ENCODE assay signal across 9 mouse cellular contexts in genomic region chr5:81329571-81329971, GRCm38 (mm10).
A peak's percentile ranks its signal among the peaks of the same experiment; 100 is the strongest.
DNase-seq lines count a peak whose midpoint lies in the region; ATAC-seq and TF ChIP-seq lines count a peak whose summit lies in the region.
"Had no signal": no experiment of that assay in that cellular context is flagged by ENCODE, and none has a peak within 500 bp of the region (broad histone marks: within the 10 kb centered on the region; RNA-seq: fewer than 3 reads in every experiment).

No protein-coding gene starts in this region.

- TF ChIP-seq EP300 in heart, postnatal 0 days (IDR thresholded peaks at IDR 0.05; ENCODE audit: low read depth), result no peak

- H3K4me3 ChIP-seq in heart, postnatal 0 days (ENCODE audit: low read depth, low read length), result no peak overlapping the region
- H3K4me3 ChIP-seq in ES-E14 (ENCODE audit: insufficient read depth in 1 of 2, low read depth in 1 of 2, low read length in 2 of 2, poor library complexity in 1 of 2, severe bottlenecking in 1 of 2), result peak overlapping the region; percentile 17 to 56; a peak in 2 of 4 replicates
- H3K4me3 ChIP-seq in forebrain, embryonic 10.5 days, result peak overlapping the region; percentile 22
- H3K4me3 ChIP-seq in midbrain, embryonic 12.5 days, result no peak overlapping the region
- no peak overlapping the region for H3K4me3 ChIP-seq in thymus, adult 2 months (ENCODE audit: control insufficient read depth, insufficient read depth, low read length)

- peak; percentile 18; the same call in 1 of the 2 replicates for TF ChIP-seq CTCF in heart, postnatal 0 days (IDR thresholded peaks at IDR 0.05; ENCODE audit: low read depth)
- TF ChIP-seq CTCF in thymus, adult 2 months (IDR thresholded peaks at IDR 0.05; ENCODE audit: borderline replicate concordance, control insufficient read depth, extremely low read depth, insufficient read depth, low read length, poor library complexity), result no peak

- in situ Hi-C loops in ES-E14 (cut with MboI; ENCODE audit: low sequenced_read_pairs in 2 of 2, unreplicated experiment in 2 of 2), result no loop called here

- 17% methylated on average over 18 of the region's 18 CpGs for WGBS in heart, postnatal 0 days
- WGBS in forebrain, embryonic 10.5 days, result 16% methylated on average over 18 of the region's 18 CpGs
- WGBS in midbrain, embryonic 12.5 days, result 12% methylated on average over 18 of the region's 18 CpGs
- 47% methylated on average over 18 of the region's 18 CpGs for WGBS in thymus, adult 2 months

- H3K36me3 ChIP-seq in heart, postnatal 0 days (replicated peaks; ENCODE audit: control insufficient read depth, insufficient read depth, low read length), result no peaks in the 10 kb centered on the region
- H3K36me3 ChIP-seq in ES-E14 (ENCODE audit: control insufficient read depth, insufficient read depth, low read length, poor library complexity, severe bottlenecking), result no peaks in the 10 kb centered on the region
- no peaks in the 10 kb centered on the region for H3K36me3 ChIP-seq in forebrain, embryonic 10.5 days (replicated peaks)
- H3K36me3 ChIP-seq in midbrain, embryonic 12.5 days, result no peaks in the 10 kb centered on the region
- no peaks in the 10 kb centered on the region for H3K36me3 ChIP-seq in thymus, adult 2 months (ENCODE audit: control insufficient read depth, insufficient read depth, low read length)

- TF ChIP-seq POLR2A in thymus, adult 2 months (IDR thresholded peaks at IDR 0.05; ENCODE audit: control insufficient read depth, extremely low read depth, insufficient read depth, low read length, poor library complexity), result no peak

- H3K9ac ChIP-seq in heart, postnatal 0 days (replicated peaks; ENCODE audit: low read depth, low read length), result no peak overlapping the region
- H3K9ac ChIP-seq in ES-E14 (ENCODE audit: insufficient read depth, low read depth, low read length, poor library complexity, severe bottlenecking), result peak overlapping the region; percentile 68; the same call in 1 of the 2 replicates
- no peak overlapping the region for H3K9ac ChIP-seq in midbrain, embryonic 12.5 days (replicated peaks)
- H3K9ac ChIP-seq: liver, embryonic 14.5 days had no signal

- H3K4me1 ChIP-seq in heart, postnatal 0 days (ENCODE audit: control insufficient read depth, insufficient read depth), result no peaks in the 10 kb centered on the region
- H3K4me1 ChIP-seq in ES-E14 (ENCODE audit: control insufficient read depth in 2 of 2, insufficient read depth in 2 of 2, low read length in 2 of 2, poor library complexity in 1 of 2), result no peaks in the 10 kb centered on the region
- H3K4me1 ChIP-seq in forebrain, embryonic 10.5 days, result peaks cover 5% of the 10 kb centered on the region
- peaks cover 4% of the 10 kb centered on the region; the same call in 1 of the 2 replicates for H3K4me1 ChIP-seq in midbrain, embryonic 12.5 days
- no peaks in the 10 kb centered on the region for H3K4me1 ChIP-seq in thymus, adult 2 months (replicated peaks; ENCODE audit: control insufficient read depth, insufficient read depth, low read length)

- no peak overlapping the region for H3K27ac ChIP-seq in heart, postnatal 0 days (ENCODE audit: low read depth)
- H3K27ac ChIP-seq in ES-E14 (ENCODE audit: insufficient read depth, low read depth, low read length, poor library complexity, severe bottlenecking), result no peak overlapping the region
- H3K27ac ChIP-seq in forebrain, embryonic 10.5 days, result no peak overlapping the region
- H3K27ac ChIP-seq in midbrain, embryonic 12.5 days (replicated peaks), result no peak overlapping the region
- no peak overlapping the region for H3K27ac ChIP-seq in thymus, adult 2 months (ENCODE audit: control insufficient read depth, insufficient read depth, low read length)
- H3K27ac ChIP-seq: liver, embryonic 14.5 days had no signal

- intact Hi-C loops in heart, postnatal 10 days (cut with DNase I), result no loop called here

- H3K27me3 ChIP-seq in heart, postnatal 0 days (ENCODE audit: control insufficient read depth, insufficient read depth, low read length), result no peaks in the 10 kb centered on the region
- H3K27me3 ChIP-seq in forebrain, embryonic 10.5 days (ENCODE audit: poor library complexity, severe bottlenecking), result peaks cover 34% of the 10 kb centered on the region
- H3K27me3 ChIP-seq in midbrain, embryonic 12.5 days, result no peaks in the 10 kb centered on the region
- H3K27me3 ChIP-seq in thymus, adult 2 months (ENCODE audit: control insufficient read depth, insufficient read depth, low read length), result no peaks in the 10 kb centered on the region

- peak overlapping the region; percentile 33 for H3K4me2 ChIP-seq in heart, postnatal 0 days (ENCODE audit: low read depth, low read length)
- peak overlapping the region; percentile 29 for H3K4me2 ChIP-seq in midbrain, embryonic 12.5 days (replicated peaks)

- DNase-seq in heart, postnatal 0 days (ENCODE audit: low spot score), result no peak
- DNase-seq in heart, postnatal 10 days, result no peak
- peak; percentile 6 for DNase-seq in ES-E14 (ENCODE audit: low read depth, low spot score)
- no peak for DNase-seq in forebrain, embryonic 10.5 days (ENCODE audit: extremely low spot score, low spot score)
- no peak for DNase-seq in left cerebral cortex, adult 9 months (ENCODE audit: low spot score in 2 of 2)
- no peak for DNase-seq in thymus, adult 2 months
- DNase-seq in cerebellum, adult 9-10 months, result no peak

- H3K9me3 ChIP-seq in heart, postnatal 0 days (replicated peaks; ENCODE audit: control insufficient read depth, low read length), result no peaks in the 10 kb centered on the region
- H3K9me3 ChIP-seq in ES-E14 (ENCODE audit: control insufficient read depth, insufficient read depth, low read depth, low read length), result no peaks in the 10 kb centered on the region
- H3K9me3 ChIP-seq in forebrain, embryonic 10.5 days, result no peaks in the 10 kb centered on the region
- H3K9me3 ChIP-seq in midbrain, embryonic 12.5 days, result no peaks in the 10 kb centered on the region

- no peak for ATAC-seq in heart, postnatal 0 days (ENCODE audit: insufficient read depth, low read depth)
- ATAC-seq in midbrain, embryonic 12.5 days (ENCODE audit: low FRiP score, low read depth), result peak; percentile 63

TF ChIP-seq in ES-E14, 5 proteins besides CTCF, POLR2A, EP300 and RAD21:
- TF ChIP-seq CHD2 (IDR thresholded peaks at IDR 0.05; ENCODE audit: low read depth, low read length) (no peak), HCFC1 (IDR thresholded peaks at IDR 0.05; ENCODE audit: borderline replicate concordance, insufficient read depth, low read length) (no peak), MAFK (IDR thresholded peaks at IDR 0.05; ENCODE audit: insufficient read depth, low read depth, low read length) (no peak), ZC3H11A (IDR thresholded peaks at IDR 0.05; ENCODE audit: borderline replicate concordance, low read depth, low read length) (no peak), ZNF384 (IDR thresholded peaks at IDR 0.05; ENCODE audit: low read depth, low read length) (no peak)

Comparison
In these comparisons a context has a peak if more than half of its experiments do, and no peak if none do; other contexts are left out.
1. H3K4me3 ChIP-seq: peak in ES-E14 (2 of 2) and forebrain, embryonic 10.5 days (single experiment); none in heart, postnatal 0 days (single experiment), midbrain, embryonic 12.5 days (single experiment) and thymus, adult 2 months (single experiment).